Comparison of ENCODE assay signal across 8 mouse cellular contexts in the genomic region with DNA sequence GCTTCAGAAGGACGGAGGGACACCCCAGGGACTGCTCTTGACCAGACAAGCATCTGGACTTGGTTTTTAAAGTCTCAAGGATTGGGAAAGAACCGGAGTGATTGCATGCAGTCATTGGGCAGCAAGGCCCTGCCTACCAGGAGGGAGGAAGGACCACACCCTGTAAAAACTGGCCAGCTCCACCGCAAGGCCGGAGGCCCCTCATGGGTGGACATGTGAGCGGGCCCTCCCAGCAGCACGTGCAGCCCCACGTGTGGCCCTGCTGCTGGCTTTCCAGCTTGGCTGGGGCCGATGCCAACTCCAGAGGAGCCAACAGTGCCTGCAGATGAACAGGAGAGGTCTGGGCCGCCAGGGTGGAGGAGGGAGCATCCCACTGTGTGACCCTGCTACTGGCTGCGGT.
A peak's percentile ranks its signal among the peaks of the same experiment; 100 is the strongest.
DNase-seq lines count a peak whose midpoint lies in the region; ATAC-seq lines count a peak whose summit lies in the region.

No protein-coding gene starts in this region.

- WGBS in hindbrain, embryonic 15.5 days = 52% methylated on average over 10 of the region's 10 CpGs
- WGBS in hindbrain, embryonic 12.5 days = 54% methylated on average over 10 of the region's 10 CpGs
- 50% methylated on average over 10 of the region's 10 CpGs for WGBS in limb, embryonic 13.5 days

- H3K27ac ChIP-seq in hindbrain, embryonic 15.5 days (replicated peaks) = no peak overlapping the region
- H3K27ac ChIP-seq in hindbrain, embryonic 12.5 days = no peak overlapping the region
- no peak overlapping the region for H3K27ac ChIP-seq in limb, embryonic 13.5 days

- no peaks in the 10 kb centered on the region for H3K27me3 ChIP-seq in hindbrain, embryonic 15.5 days
- no peaks in the 10 kb centered on the region for H3K27me3 ChIP-seq in hindbrain, embryonic 12.5 days
- H3K27me3 ChIP-seq in limb, embryonic 13.5 days = no peaks in the 10 kb centered on the region

- H3K4me2 ChIP-seq in hindbrain, embryonic 15.5 days = no peak overlapping the region
- H3K4me2 ChIP-seq in hindbrain, embryonic 12.5 days (replicated peaks) = no peak overlapping the region
- H3K4me2 ChIP-seq in limb, embryonic 13.5 days (replicated peaks) = no peak overlapping the region

- H3K36me3 ChIP-seq in hindbrain, embryonic 15.5 days = no peaks in the 10 kb centered on the region
- H3K36me3 ChIP-seq in hindbrain, embryonic 12.5 days = no peaks in the 10 kb centered on the region
- H3K36me3 ChIP-seq in limb, embryonic 13.5 days = no peaks in the 10 kb centered on the region

- no peaks in the 10 kb centered on the region for H3K9me3 ChIP-seq in hindbrain, embryonic 15.5 days
- no peaks in the 10 kb centered on the region for H3K9me3 ChIP-seq in hindbrain, embryonic 12.5 days (replicated peaks)
- H3K9me3 ChIP-seq in limb, embryonic 13.5 days = no peaks in the 10 kb centered on the region

- no peak overlapping the region for H3K9ac ChIP-seq in hindbrain, embryonic 15.5 days
- no peak overlapping the region for H3K9ac ChIP-seq in hindbrain, embryonic 12.5 days
- no peak overlapping the region for H3K9ac ChIP-seq in limb, embryonic 13.5 days

- no peak overlapping the region for H3K4me3 ChIP-seq in hindbrain, embryonic 15.5 days
- no peak overlapping the region for H3K4me3 ChIP-seq in hindbrain, embryonic 12.5 days
- H3K4me3 ChIP-seq in limb, embryonic 13.5 days = no peak overlapping the region

- ATAC-seq in hindbrain, embryonic 15.5 days (ENCODE audit: low FRiP score, low read depth) = peak; percentile 63
- ATAC-seq in hindbrain, embryonic 12.5 days (ENCODE audit: low FRiP score) = no peak
- peak; percentile 54; the same call in 1 of the 2 replicates for ATAC-seq in limb, embryonic 13.5 days (ENCODE audit: low FRiP score, low read depth)

- DNase-seq in adrenal gland, postnatal 4 days (ENCODE audit: low spot score in 2 of 2) = peak; percentile 69 to 79
- peak; percentile 99 to 100 for DNase-seq in gastrocnemius, adult 8-10 months (ENCODE audit: low spot score in 2 of 2)
- DNase-seq in kidney, postnatal 10 days = peak; percentile 82
- DNase-seq in right cerebral cortex, postnatal 36 days (ENCODE audit: low spot score in 2 of 2) = peak; percentile 40 to 67
- DNase-seq in embryo, embryonic 11 days = no peak

- 0 out of 2 replicates have a peak, but pooled peaks cover 6% of the 10 kb centered on the region for H3K4me1 ChIP-seq in hindbrain, embryonic 15.5 days (replicated peaks)
- peaks cover 5% of the 10 kb centered on the region; the same call in 1 of the 2 replicates for H3K4me1 ChIP-seq in hindbrain, embryonic 12.5 days
- H3K4me1 ChIP-seq in limb, embryonic 13.5 days = peaks cover 7% of the 10 kb centered on the region
